Mouse (Mus musculus): ENCODE data around the gene Ormdl3.

- TF ChIP-seq POLR2A (IDR thresholded peaks at IDR 0.05; ENCODE audit: borderline replicate concordance, extremely low read depth, low read depth, low read length) (no peak), CTCF (IDR thresholded peaks at IDR 0.05; ENCODE audit: insufficient read depth, low read length) (no peak)
These were observed 8.8 kb upstream of the Ormdl3 start for GRCm38 (mm10) chr11:98595955-98596354.
